Mouse (Mus musculus) forebrain, postnatal 0 days (tissue): ENCODE measurements around the gene Tor2a. TPM values are rescaled to one million over a fixed set of nuclear protein-coding genes. Genes with fewer than 3 reads are reported as not detected.

Source experiments
- ATAC-seq: fragments of 200-750 bp; cut with Nextera tagmentation; 2 replicates; pipeline ENCODE4 v1.8.0; 2017; ENCODE audit warnings: mild to moderate bottlenecking, moderate library complexity
- DNase-seq: peaks from one replicate; pipeline ENCODE4 v3.0.0-alpha.2; 2015
- H3K27ac ChIP-seq: fragments of 300-500 bp; sonication (generic); 2 replicates; pipeline ENCODE4 v1.5.1; 2014; ENCODE audit warnings: low read depth, mild to moderate bottlenecking, antibody characterized with exemption, low read length, moderate library complexity, mixed read lengths
- H3K27me3 ChIP-seq: fragments of 300-500 bp; sonication (generic); 2 replicates; pipeline ENCODE4 v1.6.1; 2014; ENCODE audit warnings: mild to moderate bottlenecking, low read length, mixed read lengths; ENCODE audit not compliant: insufficient read depth
- H3K36me3 ChIP-seq: fragments of 300-500 bp; sonication (generic); 2 replicates; pipeline ENCODE4 v1.6.1; 2014; ENCODE audit warnings: mild to moderate bottlenecking, moderate library complexity; ENCODE audit not compliant: insufficient read depth
- H3K4me1 ChIP-seq: fragments of 300-500 bp; sonication (generic); 2 replicates; pipeline ENCODE4 v1.6.1; 2014; ENCODE audit warnings: antibody characterized with exemption; ENCODE audit not compliant: insufficient read depth
- H3K4me2 ChIP-seq: fragments of 300-500 bp; sonication (generic); 2 replicates; pipeline ENCODE4 v1.6.1; 2014; ENCODE audit warnings: low read depth, mild to moderate bottlenecking, moderate library complexity
- H3K4me3 ChIP-seq: fragments of 300-500 bp; sonication (generic); 2 replicates; pipeline ENCODE4 v1.5.1; 2014; ENCODE audit warnings: low read depth, low read length, mixed read lengths
- H3K9ac ChIP-seq: fragments of 300-500 bp; sonication (generic); 2 replicates; pipeline ENCODE4 v1.6.1; 2014; ENCODE audit warnings: mild to moderate bottlenecking
- H3K9me3 ChIP-seq: fragments of 300-500 bp; sonication (generic); 2 replicates; pipeline ENCODE4 v1.6.1; 2016; ENCODE audit warnings: low read length
- CTCF ChIP-seq: sonication (generic); IDR thresholded peaks from 2 replicates; pipeline ENCODE4 v1.5.1; 2016; ENCODE audit warnings: antibody characterized with exemption, control low read depth, low read depth
- WGBS: fragments of 180-500 bp; shearing (Covaris S2); extraction: QIAGEN DNeasy Blood & Tissue Kit; methylation state at CpG from one replicate; pipeline ENCODE4 v1.1.7; 2014; 5-methylcytosine and 5-hydroxymethylcytosine counted together
- polyA plus RNA-seq: library from polyadenylated mRNA; unstranded; fragments of >200 nt; fragmentation: Nextera tagmentation; extraction: Ambion mirVana; gene quantifications from 2 replicates; pipeline ENCODE4 v1.2.1, GENCODE M21; 2015
- total RNA-seq: library from RNA; depleted of rRNA; stranded (reverse); fragments of >200 nt; gene quantifications from 2 replicates; pipeline ENCODE4 v1.2.3, GENCODE M21; 2014

Tor2a gene
- total and polyA plus RNA-seq, 2 experiments from 2014 or later, result 44.8 to 54.3 TPM

- Histone ChIP-seq H3K4me3 (no peak overlapping the region), H3K4me1 (0 out of 2 replicates have a peak, but pooled peaks cover 9% of the 10 kb centered on the region), H3K9ac (no peak overlapping the region), H3K27ac (no peak overlapping the region), H3K9me3 (no peaks in the 10 kb centered on the region), H3K36me3 (no peaks in the 10 kb centered on the region), H3K27me3 (no peaks in the 10 kb centered on the region), H3K4me2 (no peak overlapping the region)
- TF ChIP-seq CTCF, result no peak
- DNase-seq (no peak), ATAC-seq (no peak)
- WGBS, result 86% methylated on average over 8 of the region's 8 CpGs
These were observed 15.7 kb downstream of the Tor2a start for GRCm38 (mm10) chr2:32772626-32773279.

- peak; percentile 97 for DNase-seq
- no peaks in the 10 kb centered on the region for H3K36me3 ChIP-seq
- peak; percentile 99 for ATAC-seq
These were observed 18.5 kb downstream of the Tor2a start, which contains the start of the genes Ttc16 and Ptrh1 for GRCm38 (mm10) chr2:32775359-32776074. Gene Ttc16 (minus strand): TSS chr2:32775633. Gene Ptrh1 (plus strand): TSS chr2:32775786.

DNA sequence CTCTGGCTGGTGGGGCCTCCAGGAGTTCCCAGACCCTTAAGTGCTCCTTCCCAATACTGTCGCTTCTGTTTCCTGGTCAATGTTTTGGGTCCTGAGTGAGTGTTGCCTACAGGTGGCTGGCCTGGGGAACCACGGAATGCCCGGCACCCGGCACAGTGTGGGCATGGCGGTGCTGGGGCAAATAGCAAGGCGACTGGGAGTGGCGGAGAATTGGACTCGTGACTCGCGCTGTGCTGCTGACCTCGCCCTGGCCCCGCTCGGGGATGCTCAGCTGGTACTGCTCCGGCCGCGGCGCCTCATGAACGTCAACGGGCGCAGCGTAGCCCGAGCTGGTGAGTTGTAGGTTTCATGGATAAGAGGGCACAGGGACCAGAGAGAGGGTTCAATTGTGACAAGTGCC is 19.2 kb downstream of the Tor2a start:
- H3K27me3 ChIP-seq, result no peaks in the 10 kb centered on the region
- H3K4me2 ChIP-seq, result peak overlapping the region; percentile 68
- DNase-seq (no peak), ATAC-seq (no peak)
- H3K4me3 ChIP-seq, result peak overlapping the region; percentile 48
- 0 out of 2 replicates have a peak, but pooled peaks cover 9% of the 10 kb centered on the region for H3K4me1 ChIP-seq
- TF ChIP-seq CTCF, result no peak
- H3K27ac ChIP-seq, result no peak overlapping the region
- H3K36me3 ChIP-seq, result no peaks in the 10 kb centered on the region
- WGBS, result 26% methylated on average over 22 of the region's 22 CpGs
- H3K9me3 ChIP-seq, result no peaks in the 10 kb centered on the region
- H3K9ac ChIP-seq, result peak overlapping the region; percentile 44; the same call in 1 of the 2 replicates

More at GRCm38 (mm10) chr2:32775359-32776074, 18.5 kb downstream of the Tor2a start, which contains the start of the genes Ttc16 and Ptrh1:
- no peaks in the 10 kb centered on the region for H3K27me3 ChIP-seq
- H3K4me3 ChIP-seq, result peak within 1 kb of the TSS; percentile 48
- WGBS, result 1% methylated on average over 46 of the region's 46 CpGs
- no peak for TF ChIP-seq CTCF
- 0 out of 2 replicates have a peak, but pooled peaks cover 9% of the 10 kb centered on the region for H3K4me1 ChIP-seq
- H3K4me2 ChIP-seq, result peak within 1 kb of the TSS; percentile 68
- H3K9me3 ChIP-seq, result no peaks in the 10 kb centered on the region
- H3K9ac ChIP-seq, result peak within 1 kb of the TSS; percentile 44
- H3K27ac ChIP-seq, result no peak within 1 kb of the TSS; the same call in 1 of the 2 replicates

- no peaks in the 10 kb centered on the region for H3K9me3 ChIP-seq
- no peak for TF ChIP-seq CTCF
- H3K27ac ChIP-seq, result no peak overlapping the region
- no peak overlapping the region for H3K9ac ChIP-seq
- no peak overlapping the region for H3K4me2 ChIP-seq
- H3K36me3 ChIP-seq, result no peaks in the 10 kb centered on the region
- 92% methylated on average over 6 of the region's 6 CpGs for WGBS
- DNase-seq, result no peak
- no peaks in the 10 kb centered on the region for H3K27me3 ChIP-seq
- ATAC-seq, result no peak
- H3K4me3 ChIP-seq, result no peak overlapping the region
- H3K4me1 ChIP-seq, result 0 out of 2 replicates have a peak, but pooled peaks cover 9% of the 10 kb centered on the region
These were observed 21.0 kb downstream of the Tor2a start for GRCm38 (mm10) chr2:32778081-32778480.

GRCm38 (mm10) chr2:32779131-32779530 is 22.1 kb downstream of the Tor2a start:
- DNase-seq, result peak; percentile 32
- Histone ChIP-seq H3K9me3 (no peaks in the 10 kb centered on the region), H3K36me3 (no peaks in the 10 kb centered on the region), H3K4me3 (no peak overlapping the region), H3K27me3 (no peaks in the 10 kb centered on the region), H3K9ac (no peak overlapping the region), H3K4me2 (no peak overlapping the region), H3K4me1 (0 out of 2 replicates have a peak, but pooled peaks cover 9% of the 10 kb centered on the region), H3K27ac (no peak overlapping the region)
- peak; percentile 78 for TF ChIP-seq CTCF
- WGBS, result 12% methylated on average over 8 of the region's 8 CpGs
- ATAC-seq, result no peak

DNA sequence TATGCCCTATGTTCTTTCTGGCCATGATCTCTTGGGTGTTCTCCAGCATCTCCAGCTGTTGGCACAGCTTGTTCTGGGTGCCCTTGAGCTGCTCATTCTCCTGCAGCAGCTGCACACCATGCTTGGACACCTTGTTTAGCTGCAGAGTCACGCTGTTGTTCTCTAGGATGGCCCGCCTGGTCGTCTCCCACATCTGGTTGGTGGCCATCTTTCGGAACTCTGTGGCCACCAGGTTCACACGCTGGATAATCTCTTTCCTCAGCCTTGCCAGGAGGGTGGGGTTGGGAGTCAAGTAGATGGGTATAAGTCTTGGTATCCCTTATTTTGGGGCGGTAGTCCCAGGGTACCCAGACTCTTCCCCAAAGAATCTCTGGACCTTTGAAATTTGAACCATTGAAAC is 22.7 kb downstream of the Tor2a start:
- no peak overlapping the region for H3K4me2 ChIP-seq

DNA sequence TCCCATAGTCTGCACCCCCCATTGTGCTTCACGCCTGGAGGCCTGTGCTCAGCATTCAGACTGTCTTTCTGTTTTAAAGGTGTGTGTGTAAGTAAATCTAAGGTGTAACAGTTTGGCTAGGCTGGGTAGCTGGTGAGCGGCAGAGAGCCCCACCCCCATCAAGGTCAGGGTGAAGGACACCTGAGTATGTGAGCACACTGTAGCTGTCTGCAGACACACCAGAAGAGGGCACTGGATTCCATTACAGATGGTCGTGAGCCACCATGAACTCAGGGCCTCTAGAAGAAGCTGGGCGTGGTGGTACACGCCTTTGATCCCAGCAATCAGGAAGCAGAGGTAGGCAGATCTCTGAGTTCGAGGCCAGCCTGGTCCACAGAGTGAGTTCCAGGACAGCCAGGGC is 24.7 kb downstream of the Tor2a start:
- H3K36me3 ChIP-seq, result no peaks in the 10 kb centered on the region
- ATAC-seq, result no peak
- no peak for DNase-seq
- 80% methylated on average over 6 of the region's 6 CpGs for WGBS
- no peaks in the 10 kb centered on the region for H3K9me3 ChIP-seq
- TF ChIP-seq CTCF, result no peak
- H3K4me1 ChIP-seq, result no peaks in the 10 kb centered on the region
- H3K4me2 ChIP-seq, result no peak overlapping the region
- H3K27ac ChIP-seq, result no peak overlapping the region
- no peak overlapping the region for H3K9ac ChIP-seq
- no peak overlapping the region for H3K4me3 ChIP-seq
- H3K27me3 ChIP-seq, result no peaks in the 10 kb centered on the region

More for the DNA sequence above, 22.7 kb downstream of the Tor2a start:
- DNase-seq, result no peak
- TF ChIP-seq CTCF, result no peak
- WGBS, result 92% methylated on average over 6 of the region's 6 CpGs
- Histone ChIP-seq H3K9me3 (no peaks in the 10 kb centered on the region), H3K36me3 (no peaks in the 10 kb centered on the region), H3K27ac (no peak overlapping the region), H3K4me1 (0 out of 2 replicates have a peak, but pooled peaks cover 9% of the 10 kb centered on the region), H3K27me3 (no peaks in the 10 kb centered on the region), H3K4me3 (no peak overlapping the region), H3K9ac (no peak overlapping the region)
- ATAC-seq, result no peak
